8 mouse cellular contexts compared by ENCODE assay signal in the genomic region with DNA sequence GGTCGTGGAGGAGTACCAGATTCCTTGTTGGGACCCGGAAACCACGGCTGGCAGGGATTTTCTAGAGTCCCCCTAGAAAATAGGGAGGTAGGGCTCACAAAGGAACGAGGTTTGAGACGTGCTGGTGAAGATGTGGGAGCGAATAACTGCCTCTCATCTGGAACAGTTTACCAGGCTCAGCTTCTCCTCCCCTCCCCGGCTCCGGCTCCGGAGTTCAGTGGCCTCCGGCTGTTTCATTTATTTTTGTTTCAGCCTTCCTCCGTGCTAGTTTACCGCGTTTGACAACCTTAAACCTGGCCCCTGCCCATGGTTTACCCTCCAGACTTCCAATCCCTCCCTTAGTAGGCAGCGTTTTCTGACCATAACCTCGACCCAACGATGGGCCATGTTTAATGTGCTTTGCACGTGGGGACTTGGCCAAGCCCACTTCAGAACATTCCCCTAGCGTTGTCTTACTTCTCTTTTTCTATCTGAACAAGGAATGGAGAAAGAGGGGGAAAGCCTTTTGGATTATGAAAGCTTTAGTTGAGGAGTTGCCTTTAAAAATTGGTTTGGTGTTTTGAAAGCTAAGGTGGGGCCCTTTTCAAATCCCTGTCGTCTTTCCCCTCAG. TPM values are rescaled to one million over a fixed set of nuclear protein-coding genes. Genes with fewer than 3 reads are reported as not detected.
A peak's percentile ranks its signal among the peaks of the same experiment; 100 is the strongest.
DNase-seq lines count a peak whose midpoint lies in the region; ATAC-seq and TF ChIP-seq lines count a peak whose summit lies in the region.

No protein-coding gene starts in this region.

- H3K4me1 ChIP-seq in heart, embryonic 10.5 days, result peaks cover 48% of the 10 kb centered on the region
- peaks cover 38% of the 10 kb centered on the region for H3K4me1 ChIP-seq in kidney, embryonic 16.5 days (ENCODE audit: insufficient read depth, low read length)
- peaks cover 36% of the 10 kb centered on the region for H3K4me1 ChIP-seq in midbrain, embryonic 13.5 days (replicated peaks)

- peak overlapping the region; percentile 91 for H3K4me3 ChIP-seq in heart, embryonic 10.5 days
- peak overlapping the region; percentile 92 for H3K4me3 ChIP-seq in kidney, embryonic 16.5 days (ENCODE audit: low read length)
- H3K4me3 ChIP-seq in midbrain, embryonic 13.5 days (replicated peaks), result peak overlapping the region; percentile 89

- TF ChIP-seq POLR2A in brain, embryonic 14.5 days (IDR thresholded peaks at IDR 0.05; ENCODE audit: borderline replicate concordance, extremely low read depth, insufficient read depth, insufficient read length, poor library complexity, severe bottlenecking), result no peak

- intact Hi-C loops in heart, postnatal 36 days (cut with DNase I), result loop anchor here (5.0 kb wide), 3 partner anchors 61 to 204 kb away; a partner anchor contains a TSS

- no peak for DNase-seq in heart, embryonic 10.5 days (ENCODE audit: low spot score)
- DNase-seq in heart, postnatal 36 days, result no peak
- peak; percentile 55 for DNase-seq in brain, embryonic 14.5 days (ENCODE audit: low read depth)
- DNase-seq in spleen, postnatal 10 days (ENCODE audit: low spot score in 2 of 2), result no peak
- no peak for DNase-seq in thymus, adult 18-20 months

- H3K36me3 ChIP-seq in heart, embryonic 10.5 days, result no peaks in the 10 kb centered on the region
- no peaks in the 10 kb centered on the region for H3K36me3 ChIP-seq in kidney, embryonic 16.5 days (ENCODE audit: insufficient read depth, low read length)
- H3K36me3 ChIP-seq in midbrain, embryonic 13.5 days, result no peaks in the 10 kb centered on the region

- H3K27ac ChIP-seq in heart, embryonic 10.5 days, result peak overlapping the region; percentile 98
- peak overlapping the region; percentile 85 for H3K27ac ChIP-seq in kidney, embryonic 16.5 days (ENCODE audit: low read length)
- H3K27ac ChIP-seq in midbrain, embryonic 13.5 days, result peak overlapping the region; percentile 88; the same call in 1 of the 2 replicates

- H3K9ac ChIP-seq in kidney, embryonic 16.5 days (replicated peaks; ENCODE audit: low read length), result peak overlapping the region; percentile 96
- peak overlapping the region; percentile 94 for H3K9ac ChIP-seq in midbrain, embryonic 13.5 days (replicated peaks)

- peak; percentile 34; the same call in 1 of the 2 replicates for ATAC-seq in granulocyte monocyte progenitor cell, adult 5-6 weeks (replicated peaks; ENCODE audit: poor library complexity, severe bottlenecking)
- no peak for ATAC-seq in kidney, embryonic 16.5 days (ENCODE audit: low FRiP score, low TSS enrichment)
- ATAC-seq in midbrain, embryonic 13.5 days, result no peak

- TF ChIP-seq CTCF in brain, embryonic 14.5 days (IDR thresholded peaks at IDR 0.05; ENCODE audit: borderline replicate concordance, extremely low read depth, insufficient read depth, insufficient read length), result no peak

- no peaks in the 10 kb centered on the region for H3K9me3 ChIP-seq in heart, embryonic 10.5 days
- H3K9me3 ChIP-seq in kidney, embryonic 16.5 days (ENCODE audit: low read length), result no peaks in the 10 kb centered on the region
- no peaks in the 10 kb centered on the region for H3K9me3 ChIP-seq in midbrain, embryonic 13.5 days

- H3K4me2 ChIP-seq in kidney, embryonic 16.5 days (replicated peaks; ENCODE audit: low read depth, low read length), result peak overlapping the region; percentile 88
- peak overlapping the region; percentile 91 for H3K4me2 ChIP-seq in midbrain, embryonic 13.5 days (replicated peaks)

- H3K27me3 ChIP-seq in heart, embryonic 10.5 days (ENCODE audit: insufficient read depth, poor library complexity, severe bottlenecking), result no peaks in the 10 kb centered on the region
- H3K27me3 ChIP-seq in kidney, embryonic 16.5 days (ENCODE audit: insufficient read depth, low read length), result no peaks in the 10 kb centered on the region
- H3K27me3 ChIP-seq in midbrain, embryonic 13.5 days, result peaks cover 13% of the 10 kb centered on the region

- 2% methylated on average over 19 of the region's 19 CpGs for WGBS in heart, embryonic 10.5 days
- 1% methylated on average over 19 of the region's 19 CpGs for WGBS in kidney, embryonic 16.5 days
- WGBS in midbrain, embryonic 13.5 days, result 2% methylated on average over 19 of the region's 19 CpGs

RNA-seq across cellular contexts. Expression of a gene that starts 1.7 kb away (rescaled TPM):
- polyA plus RNA-seq in heart, embryonic 10.5 days (2016; fragmentation: Nextera tagmentation; extraction: Ambion mirVana), result 27.0 and 36.1 TPM in 2 replicates
- 10 to 100 TPM; 10.4 to 10.8 TPM for total RNA-seq in heart, postnatal 36 days (2021)
- 58.0 and 77.6 TPM in 2 replicates for polyA plus RNA-seq in brain, embryonic 14.5 days (2012; rRNA removed)
- total RNA-seq in granulocyte monocyte progenitor cell, adult 5-6 weeks (2014; fragmentation: Nextera tagmentation), result not detected in 2 replicates
- total RNA-seq in granulocyte monocyte progenitor cell, adult 5-6 weeks (2017), result 1.9 TPM in 1 of 2 replicates, not detected in the other
- polyA plus RNA-seq in kidney, embryonic 16.5 days (2015; fragmentation: Nextera tagmentation; extraction: Ambion mirVana), result 31.3 and 31.9 TPM in 2 replicates
- 21.3 and 22.5 TPM in 2 replicates for polyA plus RNA-seq in midbrain, embryonic 13.5 days (2015; fragmentation: Nextera tagmentation; extraction: Ambion mirVana)
